Mouse (Mus musculus): ENCODE data around the gene Ifi214.
"Not testable (repeated sequence)": the region's sequence is repeated elsewhere in the genome, so short reads cannot be mapped to it uniquely, and the experiment has no call there.

Gene Ifi214

DNA sequence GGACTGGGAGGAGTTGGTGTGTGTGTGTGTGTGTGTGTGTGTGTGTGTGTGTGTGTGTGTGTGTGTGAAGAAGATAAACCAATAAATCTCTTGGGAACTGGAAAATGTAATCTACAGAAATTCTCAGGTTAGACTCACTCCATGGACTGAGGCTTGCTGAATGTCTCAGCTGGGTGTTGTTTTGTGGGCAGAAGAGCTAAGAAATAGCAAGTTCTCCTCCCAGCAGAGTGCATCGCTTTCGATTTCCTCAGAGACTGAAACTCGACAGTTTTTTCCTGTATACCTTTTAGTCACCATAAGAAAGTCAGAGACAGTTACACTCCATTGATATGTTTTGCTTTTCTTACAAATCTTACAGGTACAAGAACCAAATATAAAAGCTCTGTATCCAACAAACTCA is at the start of gene Ifi214:
TSS of gene Ifi214 (minus strand) at position 167 of the 400 bp plus-strand sequence.
- DNase-seq (ENCODE audit: low spot score in 2 of 2): not testable (repeated sequence)

DNA sequence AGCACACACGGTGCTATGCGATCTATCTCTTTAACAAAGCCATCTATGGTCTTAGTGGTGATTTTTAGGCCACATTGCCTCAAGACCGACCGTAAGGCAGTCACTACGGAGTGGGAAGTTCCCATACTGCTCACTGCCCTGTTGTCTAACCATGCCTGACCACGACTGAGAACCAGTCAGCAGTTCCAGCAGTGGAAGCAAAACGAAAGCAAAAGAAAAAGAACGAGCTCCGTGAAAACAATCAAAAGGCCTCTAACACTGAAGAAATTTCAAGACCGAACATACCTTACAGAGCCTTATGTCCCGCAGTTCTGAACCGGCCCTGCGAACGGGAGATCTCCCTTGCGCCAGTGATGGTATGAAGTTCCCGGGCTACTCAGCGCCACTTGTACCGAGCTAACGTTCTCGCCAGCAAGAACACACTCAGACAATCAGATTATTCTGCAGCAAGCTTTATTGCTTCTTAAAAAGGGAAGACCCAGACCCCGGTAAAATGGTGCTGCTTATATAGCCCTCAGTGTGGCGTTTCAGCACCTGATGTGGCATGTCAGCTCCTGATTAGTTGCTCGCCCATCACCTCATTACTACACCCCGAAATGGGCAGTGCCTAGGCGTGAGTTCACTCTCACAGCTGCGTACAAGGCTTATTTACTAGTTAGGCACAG is 44.3 kb upstream of the Ifi214 start:
- DNase-seq (ENCODE audit: low spot score in 2 of 2): no peak

DNA sequence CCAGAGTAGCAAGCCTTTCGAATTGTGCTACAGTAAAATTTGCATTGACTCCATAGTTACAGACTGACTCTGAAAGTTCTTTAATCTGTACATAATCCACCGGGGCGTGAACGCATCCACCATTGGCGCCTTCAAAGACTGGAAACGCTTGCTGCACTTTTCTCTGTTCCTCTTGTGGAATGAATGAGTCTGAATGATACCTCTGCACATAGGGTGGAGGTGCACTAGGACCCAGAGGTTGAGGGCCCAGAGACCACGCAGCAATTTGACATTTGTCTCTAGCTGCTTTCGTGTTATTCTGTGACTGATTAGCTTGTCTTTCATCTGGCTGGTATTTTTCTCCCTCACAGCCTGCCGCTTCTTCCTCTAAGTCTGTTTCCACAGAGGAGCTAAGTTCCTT is 43.3 kb upstream of the Ifi214 start:
- DNase-seq (ENCODE audit: low spot score in 2 of 2): no peak

DNA sequence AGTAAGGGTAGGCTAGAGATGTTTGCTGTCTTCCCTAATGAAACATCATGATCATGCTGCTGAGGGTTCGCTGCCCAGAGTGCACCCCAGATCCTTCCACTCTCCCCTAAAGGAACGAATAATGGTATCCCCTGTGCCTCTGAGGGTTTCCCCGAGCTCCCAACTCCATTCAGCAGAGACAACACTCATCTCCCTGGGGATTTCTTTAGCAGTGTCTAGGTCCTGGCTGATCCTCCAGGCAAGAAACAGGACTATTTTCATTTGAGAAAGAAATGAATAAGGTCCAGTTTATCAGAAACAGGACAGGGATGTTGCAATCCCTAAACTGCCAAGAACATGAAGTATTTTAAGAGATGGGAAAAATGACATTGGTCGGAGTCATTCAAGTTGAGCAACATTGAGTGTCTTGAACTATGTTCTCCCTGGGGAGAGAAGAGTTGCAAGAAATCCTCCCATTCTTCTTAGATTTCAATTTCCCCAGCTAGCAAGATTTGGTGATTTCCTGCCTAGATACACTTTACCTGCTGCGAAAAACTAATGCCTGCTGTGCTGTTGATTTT is 14.8 kb upstream of the Ifi214 start:
- DNase-seq (ENCODE audit: low spot score in 2 of 2): not testable (repeated sequence)

DNA sequence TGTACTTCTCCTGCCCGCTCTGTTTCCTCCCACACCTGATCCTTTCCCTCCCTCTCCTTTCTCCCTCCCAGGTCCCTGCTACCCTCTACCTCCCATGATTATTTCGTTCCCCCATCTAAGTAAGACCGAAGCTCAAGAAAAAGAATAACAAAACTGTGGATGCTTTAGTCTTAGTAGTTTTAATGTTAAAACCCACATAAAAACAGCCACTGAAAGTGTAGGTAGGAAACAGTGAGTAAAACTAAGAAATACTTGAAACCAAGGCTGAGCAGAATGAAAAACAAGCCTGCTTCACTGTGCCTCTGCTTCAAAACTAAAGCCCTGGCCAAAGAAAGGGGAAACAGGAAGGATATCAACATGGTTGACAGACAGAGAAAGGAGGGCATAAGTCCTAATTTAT is 13.0 kb upstream of the Ifi214 start:
- not testable (repeated sequence) for DNase-seq (ENCODE audit: low spot score in 2 of 2)

DNA sequence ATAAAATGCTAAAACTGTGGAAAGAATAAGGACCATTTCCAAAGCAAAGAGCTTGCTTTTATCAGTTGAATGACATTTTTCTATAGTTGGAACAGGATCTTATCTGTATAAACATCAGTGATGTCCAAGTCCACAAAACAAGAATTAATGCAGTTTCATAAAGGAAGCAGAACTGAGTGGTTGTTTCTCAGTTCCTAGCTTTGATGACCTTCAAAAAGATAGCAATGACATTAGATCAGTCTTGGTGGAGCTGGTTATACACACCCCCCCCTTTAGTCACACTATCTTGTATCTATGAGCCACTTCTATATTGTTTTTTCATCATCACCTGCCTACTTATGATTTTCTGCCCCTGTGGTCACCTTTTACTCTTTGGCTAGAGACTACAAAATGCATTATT is 14.3 kb downstream of the Ifi214 start:
- DNase-seq (ENCODE audit: low spot score in 2 of 2): no peak

DNA sequence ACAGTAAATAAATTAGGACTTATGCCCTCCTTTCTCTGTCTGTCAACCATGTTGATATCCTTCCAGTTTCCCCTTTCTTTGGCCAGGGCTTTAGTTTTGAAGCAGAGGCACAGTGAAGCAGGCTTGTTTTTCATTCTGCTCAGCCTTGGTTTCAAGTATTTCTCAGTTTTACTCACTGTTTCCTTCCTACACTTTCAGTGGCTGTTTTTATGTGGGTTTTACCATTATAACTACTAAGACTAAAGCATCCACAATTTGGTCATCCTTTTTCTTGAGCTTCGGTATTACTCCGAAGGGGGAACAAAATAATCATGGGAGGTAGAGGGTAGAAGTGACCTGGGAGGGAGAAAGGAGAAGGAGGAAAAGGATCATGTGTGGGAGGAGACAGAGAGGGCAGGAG is 25.2 kb downstream of the Ifi214 start:
- DNase-seq (ENCODE audit: low spot score in 2 of 2): not testable (repeated sequence)

DNA sequence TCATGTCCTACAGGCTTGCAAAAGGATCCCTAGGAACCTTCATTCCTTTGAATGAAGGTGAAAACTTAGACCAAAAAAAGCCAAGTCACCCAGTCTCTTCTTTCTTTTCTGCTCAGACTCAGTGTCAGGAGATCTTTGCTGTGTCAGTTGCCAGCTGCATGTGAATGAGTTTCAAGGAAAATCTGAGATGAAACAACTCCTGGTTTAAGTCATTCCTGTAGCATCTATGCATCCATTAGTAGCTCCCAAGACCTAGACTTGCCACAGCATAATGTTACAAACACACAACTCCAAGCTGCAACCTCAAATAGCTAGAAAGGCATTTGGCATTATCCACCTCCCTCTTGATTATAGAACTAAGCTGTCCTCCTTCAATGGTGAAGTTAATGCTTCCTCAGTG is 44.3 kb downstream of the Ifi214 start:
- not testable (repeated sequence) for DNase-seq (ENCODE audit: low spot score in 2 of 2)

DNA sequence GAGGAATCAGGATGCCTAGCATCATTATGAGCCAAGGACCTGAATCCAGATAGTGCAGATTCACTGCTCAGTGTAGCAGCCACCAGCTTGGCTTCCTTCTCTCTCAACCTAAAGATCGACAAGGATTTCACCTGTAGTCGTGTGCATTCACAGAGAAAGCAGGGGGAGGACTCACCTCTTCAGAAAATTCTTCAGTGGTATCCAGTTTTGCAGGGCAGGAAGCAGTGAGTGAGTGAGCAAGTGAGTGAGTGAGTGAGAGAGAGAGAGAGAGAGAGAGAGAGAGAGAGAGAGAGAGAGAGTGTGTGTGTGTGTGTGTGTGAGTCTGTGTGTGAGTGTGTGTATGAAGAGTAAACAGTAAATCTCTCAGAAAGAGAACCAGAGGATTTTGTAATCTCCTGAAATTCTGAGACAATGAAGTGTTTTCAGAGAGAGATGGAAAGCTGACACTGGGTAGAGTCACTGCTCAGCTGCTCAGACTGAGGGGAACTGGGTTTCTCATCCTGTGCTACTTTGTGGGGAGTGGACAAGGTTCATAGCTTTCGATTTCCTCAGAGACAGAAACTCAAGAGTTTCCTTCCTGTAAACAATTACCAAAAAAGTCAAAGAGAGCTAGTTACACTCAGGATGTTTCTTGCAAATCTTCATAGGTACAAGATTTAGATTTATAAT is 44.8 kb downstream of the Ifi214 start, which contains the start of gene Ifi206:
TSS of gene Ifi206 (minus strand) at position 230 of the 669 bp plus-strand sequence.
- not testable (repeated sequence) for DNase-seq (ENCODE audit: low spot score in 2 of 2)

DNA sequence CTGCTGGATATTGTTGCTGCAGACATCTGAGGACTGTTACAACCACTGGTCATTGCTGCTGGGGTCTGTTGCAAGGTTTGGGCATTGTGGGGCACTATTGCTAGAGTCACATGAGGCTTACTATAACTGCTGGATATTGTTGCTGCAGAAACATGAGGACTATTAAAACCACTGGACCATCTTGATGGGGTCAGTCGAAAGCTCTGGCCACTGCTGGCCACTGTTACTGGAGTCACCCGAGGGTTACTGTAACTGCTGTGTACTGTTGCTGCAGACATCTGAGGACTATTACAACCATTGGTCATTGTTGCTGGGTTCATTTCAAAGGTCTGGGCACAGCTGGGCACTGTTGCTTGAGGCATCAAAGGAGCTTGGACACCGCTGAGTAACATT is 54.6 kb downstream of the Ifi214 start:
- DNase-seq (ENCODE audit: low spot score in 2 of 2): not testable (repeated sequence)

DNA sequence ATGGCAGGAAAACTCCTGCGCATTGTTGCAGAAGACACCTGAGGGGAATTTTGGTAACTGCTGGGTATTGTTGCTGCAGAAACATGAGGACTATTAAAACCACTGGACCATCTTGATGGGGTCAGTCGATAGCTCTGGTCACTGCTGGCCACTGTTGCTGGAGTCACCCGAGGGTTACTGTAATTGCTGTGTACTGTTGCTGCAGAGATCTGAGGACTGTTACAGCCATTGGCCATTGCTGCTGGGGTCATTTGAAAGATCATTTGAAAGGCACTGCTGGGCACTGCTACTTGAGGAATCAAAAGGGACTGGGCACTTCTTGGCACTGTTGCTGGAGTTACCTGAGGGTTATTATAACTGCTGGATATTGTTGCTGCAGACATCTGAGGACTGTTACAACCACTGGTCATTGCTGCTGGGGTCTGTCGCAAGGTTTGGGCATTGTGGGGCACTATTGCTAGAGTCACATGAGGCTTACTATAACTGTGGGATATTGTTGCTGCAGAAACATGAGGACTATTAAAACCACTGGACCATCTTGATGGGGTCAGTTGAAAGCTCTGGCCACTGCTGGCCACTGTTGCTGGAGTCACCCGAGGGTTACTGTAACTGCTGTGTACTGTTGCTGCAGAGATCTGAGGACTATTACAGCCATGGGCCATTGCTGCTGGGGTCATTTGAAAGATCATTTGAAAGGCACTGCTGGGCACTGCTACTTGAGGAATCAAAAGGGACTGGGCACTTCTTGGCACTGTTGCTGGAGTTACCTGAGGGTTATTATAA is 55.2 kb downstream of the Ifi214 start:
- DNase-seq (ENCODE audit: low spot score in 2 of 2): not testable (repeated sequence)
